Mouse (Mus musculus) brain, embryonic 14.5 days (tissue): ENCODE measurements around the gene Pex1.

Experiments
- CTCF ChIP-seq: fragments of 200-500 bp; IDR thresholded peaks from 2 replicates; pipeline ENCODE4 v1.5.1; 2012; ENCODE audit warnings: inconsistent platforms, mild to moderate bottlenecking, moderate library complexity, borderline replicate concordance; ENCODE audit not compliant: insufficient read depth, insufficient read length; ENCODE audit errors: extremely low read depth
- POLR2A ChIP-seq: fragments of 200-500 bp; IDR thresholded peaks from 2 replicates; pipeline ENCODE4 v1.6.1; 2012; ENCODE audit warnings: mild to moderate bottlenecking, inconsistent platforms, borderline replicate concordance; ENCODE audit not compliant: poor library complexity, insufficient read depth, insufficient read length, severe bottlenecking; ENCODE audit errors: extremely low read depth

- TF ChIP-seq CTCF: no peak
- no peak for TF ChIP-seq POLR2A
Measured at GRCm38 (mm10) chr5:3632285-3632684, 36.4 kb downstream of the Pex1 start.
